Mouse (Mus musculus): ENCODE measurements around the gene Wscd1. TPM values are rescaled to one million over a fixed set of nuclear protein-coding genes. Genes with fewer than 3 reads are reported as not detected.

The Wscd1 gene
- total RNA-seq, 1 experiment: 5.8 TPM

GRCm38 (mm10) chr11:71773986-71774767 lies 24.5 kb downstream of the Wscd1 start:
- H3K9ac ChIP-seq (ENCODE audit: insufficient read depth, low read depth, low read length, poor library complexity, severe bottlenecking): no peak overlapping the region

GRCm38 (mm10) chr11:71775056-71775455 lies 25.3 kb downstream of the Wscd1 start:
- Histone ChIP-seq H3K9ac (ENCODE audit: insufficient read depth, low read depth, low read length, poor library complexity, severe bottlenecking) (no peak overlapping the region), H3K27ac (ENCODE audit: insufficient read depth, low read depth, low read length, poor library complexity, severe bottlenecking) (no peak overlapping the region), H3K4me3 (ENCODE audit: insufficient read depth in 1 of 2, low read depth in 1 of 2, low read length in 2 of 2, poor library complexity in 1 of 2, severe bottlenecking in 1 of 2) (no peak overlapping the region), H3K36me3 (ENCODE audit: control insufficient read depth, insufficient read depth, low read length, poor library complexity, severe bottlenecking) (no peaks in the 10 kb centered on the region), H3K4me1 (ENCODE audit: control insufficient read depth in 2 of 2, insufficient read depth in 2 of 2, low read length in 2 of 2, poor library complexity in 1 of 2) (peaks cover 13 to 18% of the 10 kb centered on the region in 2 experiments), H3K9me3 (ENCODE audit: control insufficient read depth, insufficient read depth, low read depth, low read length) (no peaks in the 10 kb centered on the region)
- in situ Hi-C loops (cut with MboI; ENCODE audit: low sequenced_read_pairs in 2 of 2, unreplicated experiment in 2 of 2): no loop called here
- no peak for TF ChIP-seq ZNF384 (IDR thresholded peaks at IDR 0.05; ENCODE audit: low read depth, low read length)
- no peak for TF ChIP-seq MAFK (IDR thresholded peaks at IDR 0.05; ENCODE audit: insufficient read depth, low read depth, low read length)
- no peak for TF ChIP-seq CHD2 (IDR thresholded peaks at IDR 0.05; ENCODE audit: low read depth, low read length)
- TF ChIP-seq HCFC1 (IDR thresholded peaks at IDR 0.05; ENCODE audit: borderline replicate concordance, insufficient read depth, low read length): no peak
- no peak for TF ChIP-seq ZC3H11A (IDR thresholded peaks at IDR 0.05; ENCODE audit: borderline replicate concordance, low read depth, low read length)
- DNase-seq (ENCODE audit: low read depth, low spot score): no peak

More at GRCm38 (mm10) chr11:71773986-71774767, 24.5 kb downstream of the Wscd1 start:
- no peaks in the 10 kb centered on the region for H3K36me3 ChIP-seq (ENCODE audit: control insufficient read depth, insufficient read depth, low read length, poor library complexity, severe bottlenecking)
- in situ Hi-C loops (cut with MboI; ENCODE audit: low sequenced_read_pairs in 2 of 2, unreplicated experiment in 2 of 2): no loop called here
- H3K9me3 ChIP-seq (ENCODE audit: control insufficient read depth, insufficient read depth, low read depth, low read length): no peaks in the 10 kb centered on the region
- no peak for TF ChIP-seq ZNF384 (IDR thresholded peaks at IDR 0.05; ENCODE audit: low read depth, low read length)
- no peak overlapping the region for H3K27ac ChIP-seq (ENCODE audit: insufficient read depth, low read depth, low read length, poor library complexity, severe bottlenecking)
- no peak overlapping the region for H3K4me3 ChIP-seq (ENCODE audit: insufficient read depth in 1 of 2, low read depth in 1 of 2, low read length in 2 of 2, poor library complexity in 1 of 2, severe bottlenecking in 1 of 2)
- peaks cover 13 to 22% of the 10 kb centered on the region in 2 experiments for H3K4me1 ChIP-seq (ENCODE audit: control insufficient read depth in 2 of 2, insufficient read depth in 2 of 2, low read length in 2 of 2, poor library complexity in 1 of 2)
- no peak for DNase-seq (ENCODE audit: low read depth, low spot score)

- H3K4me3 ChIP-seq (ENCODE audit: insufficient read depth in 1 of 2, low read depth in 1 of 2, low read length in 2 of 2, poor library complexity in 1 of 2, severe bottlenecking in 1 of 2): no peak overlapping the region
- H3K27ac ChIP-seq (ENCODE audit: insufficient read depth, low read depth, low read length, poor library complexity, severe bottlenecking): no peak overlapping the region
- H3K4me1 ChIP-seq (ENCODE audit: control insufficient read depth in 2 of 2, insufficient read depth in 2 of 2, low read length in 2 of 2, poor library complexity in 1 of 2): peaks cover 2 to 3% of the 10 kb centered on the region in 2 experiments
- in situ Hi-C loops (cut with MboI; ENCODE audit: low sequenced_read_pairs in 2 of 2, unreplicated experiment in 2 of 2): no loop called here
- no peaks in the 10 kb centered on the region for H3K9me3 ChIP-seq (ENCODE audit: control insufficient read depth, insufficient read depth, low read depth, low read length)
- DNase-seq (ENCODE audit: low read depth, low spot score): no peak
- H3K9ac ChIP-seq (ENCODE audit: insufficient read depth, low read depth, low read length, poor library complexity, severe bottlenecking): no peak overlapping the region
- no peaks in the 10 kb centered on the region for H3K36me3 ChIP-seq (ENCODE audit: control insufficient read depth, insufficient read depth, low read length, poor library complexity, severe bottlenecking)
- TF ChIP-seq ZNF384 (IDR thresholded peaks at IDR 0.05; ENCODE audit: low read depth, low read length) (no peak), HCFC1 (IDR thresholded peaks at IDR 0.05; ENCODE audit: borderline replicate concordance, insufficient read depth, low read length) (no peak), MAFK (IDR thresholded peaks at IDR 0.05; ENCODE audit: insufficient read depth, low read depth, low read length) (no peak), CHD2 (IDR thresholded peaks at IDR 0.05; ENCODE audit: low read depth, low read length) (no peak), ZC3H11A (IDR thresholded peaks at IDR 0.05; ENCODE audit: borderline replicate concordance, low read depth, low read length) (no peak)
Measured at GRCm38 (mm10) chr11:71779642-71780041, 29.9 kb downstream of the Wscd1 start.

- no peaks in the 10 kb centered on the region for H3K36me3 ChIP-seq (ENCODE audit: control insufficient read depth, insufficient read depth, low read length, poor library complexity, severe bottlenecking)
- H3K27ac ChIP-seq (ENCODE audit: insufficient read depth, low read depth, low read length, poor library complexity, severe bottlenecking): no peak overlapping the region
- no peaks in the 10 kb centered on the region for H3K9me3 ChIP-seq (ENCODE audit: control insufficient read depth, insufficient read depth, low read depth, low read length)
- H3K9ac ChIP-seq (ENCODE audit: insufficient read depth, low read depth, low read length, poor library complexity, severe bottlenecking): no peak overlapping the region
- TF ChIP-seq ZC3H11A (IDR thresholded peaks at IDR 0.05; ENCODE audit: borderline replicate concordance, low read depth, low read length) (no peak), CHD2 (IDR thresholded peaks at IDR 0.05; ENCODE audit: low read depth, low read length) (no peak), MAFK (IDR thresholded peaks at IDR 0.05; ENCODE audit: insufficient read depth, low read depth, low read length) (no peak), HCFC1 (IDR thresholded peaks at IDR 0.05; ENCODE audit: borderline replicate concordance, insufficient read depth, low read length) (no peak), ZNF384 (IDR thresholded peaks at IDR 0.05; ENCODE audit: low read depth, low read length) (no peak)
- in situ Hi-C loops (cut with MboI; ENCODE audit: low sequenced_read_pairs in 2 of 2, unreplicated experiment in 2 of 2): no loop called here
- no peaks in the 10 kb centered on the region for H3K4me1 ChIP-seq (ENCODE audit: control insufficient read depth in 2 of 2, insufficient read depth in 2 of 2, low read length in 2 of 2, poor library complexity in 1 of 2)
- H3K4me3 ChIP-seq (ENCODE audit: insufficient read depth in 1 of 2, low read depth in 1 of 2, low read length in 2 of 2, poor library complexity in 1 of 2, severe bottlenecking in 1 of 2): no peak overlapping the region
- no peak for DNase-seq (ENCODE audit: low read depth, low spot score)
Measured at GRCm38 (mm10) chr11:71781737-71782354, 32.1 kb downstream of the Wscd1 start.
